Mouse (Mus musculus): Measurements from ENCODE around the gene Hic2. TPM values are rescaled to one million over a fixed set of nuclear protein-coding genes. Genes with fewer than 3 reads are reported as not detected.
A peak's percentile ranks its signal among the peaks of the same experiment; 100 is the strongest.
"Not testable (repeated sequence)": the region's sequence is repeated elsewhere in the genome, so short reads cannot be mapped to it uniquely, and the experiment has no call there.

Gene Hic2
- polyA plus RNA-seq, 1 experiment: 1.8 TPM

DNA sequence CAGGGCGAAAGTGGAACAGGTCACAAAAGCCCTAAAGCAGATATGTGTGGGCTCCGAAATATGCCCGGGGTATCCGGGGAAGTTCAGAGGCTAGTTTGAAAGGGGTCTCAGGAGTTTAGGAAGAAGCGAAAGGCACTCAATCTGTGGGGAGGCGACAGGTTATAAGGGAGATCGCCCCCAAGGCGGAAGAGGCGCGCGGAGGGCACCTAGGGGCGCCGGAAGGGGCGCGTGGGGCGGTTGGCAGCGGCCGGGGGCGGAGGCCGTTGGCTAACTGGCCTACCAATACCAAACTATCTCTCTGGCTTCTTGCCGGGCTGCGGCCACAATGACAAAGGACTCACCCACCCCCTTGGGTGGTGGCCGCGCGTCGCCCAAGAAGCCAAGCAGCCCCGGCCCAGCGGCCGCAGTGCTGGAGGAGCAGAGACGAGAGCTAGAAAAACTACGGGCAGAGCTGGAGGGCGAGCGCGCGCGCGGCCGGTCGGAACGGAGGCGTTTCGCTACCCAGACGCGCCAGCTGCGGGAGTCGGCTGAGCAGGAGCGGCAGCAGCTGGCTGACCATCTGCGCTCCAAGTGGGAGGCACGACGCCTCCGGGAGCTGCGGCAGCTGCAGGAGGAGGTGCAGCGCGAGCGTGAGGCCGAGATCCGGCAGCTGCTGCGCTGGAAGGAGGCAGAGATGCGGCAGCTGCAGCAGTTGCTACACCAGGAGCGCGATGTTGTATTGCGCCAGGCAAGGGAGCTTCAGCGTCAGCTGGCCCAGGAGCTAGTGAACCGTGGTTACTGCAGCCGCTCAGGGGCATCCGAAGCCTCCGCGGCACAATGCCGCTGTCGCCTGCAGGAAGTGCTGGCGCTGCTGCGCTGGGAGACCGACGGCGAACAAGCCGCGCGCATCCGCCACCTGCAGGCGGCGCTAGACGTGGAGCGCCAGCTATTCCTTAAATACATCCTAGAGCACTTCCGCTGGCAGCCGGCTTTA, 24.7 kb upstream of the Hic2 start, which contains the start of gene Rimbp3:
TSS of gene Rimbp3 (plus strand) at position 215 of the 973 bp plus-strand sequence.
- Histone ChIP-seq H3K4me1 (peaks cover 35% of the 10 kb centered on the region), H3K27me3 (replicated peaks) (peaks cover 36% of the 10 kb centered on the region), H3K4me3 (replicated peaks) (peak within 1 kb of the TSS; percentile 97), H3K36me3 (replicated peaks; ENCODE audit: low read length) (no peaks in the 10 kb centered on the region), H3K9me3 (no peaks in the 10 kb centered on the region)
- no peak for TF ChIP-seq GATA1 (IDR thresholded peaks at IDR 0.05; ENCODE audit: borderline replicate concordance, low read length)
- no peak for TF ChIP-seq FLI1 (IDR thresholded peaks at IDR 0.05; ENCODE audit: low read length)

GRCm38 (mm10) chr16:17209404-17209960, 23.9 kb upstream of the Hic2 start:
- H3K4me3 ChIP-seq (replicated peaks): peak overlapping the region; percentile 97
- H3K27me3 ChIP-seq (replicated peaks): peaks cover 38% of the 10 kb centered on the region
- peaks cover 31% of the 10 kb centered on the region for H3K4me1 ChIP-seq
- TF ChIP-seq GATA1 (IDR thresholded peaks at IDR 0.05; ENCODE audit: borderline replicate concordance, low read length) (no peak), FLI1 (IDR thresholded peaks at IDR 0.05; ENCODE audit: low read length) (no peak)
- no peaks in the 10 kb centered on the region for H3K36me3 ChIP-seq (replicated peaks; ENCODE audit: low read length)
- H3K9me3 ChIP-seq: no peaks in the 10 kb centered on the region

GRCm38 (mm10) chr16:17209981-17210838, 23.2 kb upstream of the Hic2 start:
- TF ChIP-seq GATA1 (IDR thresholded peaks at IDR 0.05; ENCODE audit: borderline replicate concordance, low read length): no peak
- TF ChIP-seq FLI1 (IDR thresholded peaks at IDR 0.05; ENCODE audit: low read length): no peak
- no peaks in the 10 kb centered on the region for H3K36me3 ChIP-seq (replicated peaks; ENCODE audit: low read length)
- H3K4me1 ChIP-seq: peaks cover 29% of the 10 kb centered on the region
- peaks cover 38% of the 10 kb centered on the region for H3K27me3 ChIP-seq (replicated peaks)
- peak overlapping the region; percentile 97 for H3K4me3 ChIP-seq (replicated peaks)
- no peaks in the 10 kb centered on the region for H3K9me3 ChIP-seq

GRCm38 (mm10) chr16:17216934-17217633, 16.3 kb upstream of the Hic2 start:
- TF ChIP-seq GATA1 (IDR thresholded peaks at IDR 0.05; ENCODE audit: borderline replicate concordance, low read length) (no peak), FLI1 (IDR thresholded peaks at IDR 0.05; ENCODE audit: low read length) (no peak)
- Histone ChIP-seq H3K36me3 (replicated peaks; ENCODE audit: low read length) (no peaks in the 10 kb centered on the region), H3K9me3 (no peaks in the 10 kb centered on the region), H3K4me3 (replicated peaks) (no peak overlapping the region), H3K4me1 (peaks cover 13% of the 10 kb centered on the region), H3K27me3 (replicated peaks) (peaks cover 17% of the 10 kb centered on the region)

GRCm38 (mm10) chr16:17220127-17220733, 13.1 kb upstream of the Hic2 start:
- Histone ChIP-seq H3K27me3 (replicated peaks) (peaks cover 3% of the 10 kb centered on the region), H3K4me3 (replicated peaks) (no peak overlapping the region), H3K4me1 (peaks cover 14% of the 10 kb centered on the region), H3K36me3 (replicated peaks; ENCODE audit: low read length) (no peaks in the 10 kb centered on the region), H3K9me3 (no peaks in the 10 kb centered on the region)
- no peak for TF ChIP-seq FLI1 (IDR thresholded peaks at IDR 0.05; ENCODE audit: low read length)
- no peak for TF ChIP-seq GATA1 (IDR thresholded peaks at IDR 0.05; ENCODE audit: borderline replicate concordance, low read length)

DNA sequence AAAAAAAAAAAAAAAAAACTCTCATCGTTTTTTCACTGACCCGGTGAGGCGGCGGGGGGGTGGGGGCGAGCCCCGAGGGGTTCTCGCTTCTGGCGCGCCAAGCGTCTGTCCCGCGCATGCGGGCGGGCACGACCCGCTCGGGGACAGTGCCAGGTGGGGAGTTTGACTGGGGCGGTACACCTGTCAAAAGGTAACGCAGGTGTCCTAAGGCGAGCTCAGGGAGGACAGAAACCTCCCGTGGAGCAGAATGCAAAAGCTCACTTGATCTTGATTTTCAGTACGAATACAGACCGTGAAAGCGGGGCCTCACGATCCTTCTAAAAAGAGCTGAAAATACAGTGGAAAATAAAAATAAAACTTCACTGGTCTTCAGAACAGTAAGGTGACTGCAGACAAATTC, 11.2 kb upstream of the Hic2 start:
- TF ChIP-seq FLI1 (IDR thresholded peaks at IDR 0.05; ENCODE audit: low read length): no peak
- no peak for TF ChIP-seq GATA1 (IDR thresholded peaks at IDR 0.05; ENCODE audit: borderline replicate concordance, low read length)

DNA sequence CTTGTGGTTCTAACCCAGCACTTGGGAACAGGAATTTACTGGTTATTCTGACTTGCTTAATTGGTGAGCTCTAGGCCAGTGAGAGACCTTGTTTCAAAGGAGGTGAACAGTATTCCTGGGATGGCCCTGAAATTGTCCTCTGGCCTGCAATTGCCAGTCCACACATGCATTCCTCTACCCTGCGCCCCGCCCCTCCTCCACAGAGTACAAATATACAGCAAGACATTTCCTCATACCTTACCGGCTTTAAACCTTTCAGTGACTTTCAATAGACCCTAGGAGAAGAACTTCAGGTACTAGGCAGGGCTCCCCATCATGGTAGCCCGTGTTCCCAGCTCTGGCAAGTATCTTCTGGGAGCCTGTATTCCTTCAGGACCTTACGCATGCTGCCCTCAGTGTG, 7.8 kb upstream of the Hic2 start:
- Histone ChIP-seq H3K4me1 (peaks cover 17% of the 10 kb centered on the region), H3K36me3 (replicated peaks; ENCODE audit: low read length) (no peaks in the 10 kb centered on the region), H3K27me3 (replicated peaks) (peaks cover 2% of the 10 kb centered on the region), H3K4me3 (replicated peaks) (no peak overlapping the region), H3K9me3 (peaks cover 15% of the 10 kb centered on the region)
- TF ChIP-seq GATA1 (IDR thresholded peaks at IDR 0.05; ENCODE audit: borderline replicate concordance, low read length) (no peak), FLI1 (IDR thresholded peaks at IDR 0.05; ENCODE audit: low read length) (no peak)

More for the DNA sequence above, 11.2 kb upstream of the Hic2 start:
- Histone ChIP-seq H3K4me3 (replicated peaks) (no peak overlapping the region), H3K36me3 (replicated peaks; ENCODE audit: low read length) (no peaks in the 10 kb centered on the region), H3K9me3 (no peaks in the 10 kb centered on the region), H3K27me3 (replicated peaks) (peaks cover 3% of the 10 kb centered on the region), H3K4me1 (peaks cover 26% of the 10 kb centered on the region)

- H3K27me3 ChIP-seq (replicated peaks): peaks cover 2% of the 10 kb centered on the region
- H3K36me3 ChIP-seq (replicated peaks; ENCODE audit: low read length): no peaks in the 10 kb centered on the region
- no peak overlapping the region for H3K4me3 ChIP-seq (replicated peaks)
- H3K9me3 ChIP-seq: peaks cover 15% of the 10 kb centered on the region
- TF ChIP-seq GATA1 (IDR thresholded peaks at IDR 0.05; ENCODE audit: borderline replicate concordance, low read length): no peak
- no peak for TF ChIP-seq FLI1 (IDR thresholded peaks at IDR 0.05; ENCODE audit: low read length)
- H3K4me1 ChIP-seq: peaks cover 13% of the 10 kb centered on the region
Measured at GRCm38 (mm10) chr16:17226496-17226895, 6.9 kb upstream of the Hic2 start.

- Histone ChIP-seq H3K4me1 (peaks cover 32% of the 10 kb centered on the region), H3K9me3 (peaks cover 15% of the 10 kb centered on the region)
- H3K27me3 ChIP-seq (replicated peaks); H3K4me3 ChIP-seq (replicated peaks); H3K36me3 ChIP-seq (replicated peaks; ENCODE audit: low read length): not testable (repeated sequence)
Measured at GRCm38 (mm10) chr16:17231523-17231922, 1.8 kb upstream of the Hic2 start.
